Mouse (Mus musculus) splenic B cell, adult 2 months (primary cell): ENCODE data around the gene Bloc1s1.

Experiments used
- DNase-seq: peaks from one replicate; pipeline ENCODE4 v3.0.0-alpha.2; 2011; ENCODE audit warnings: low read depth, low spot score
- H3K27me3 ChIP-seq: 2 replicates; pipeline ENCODE4 v1.6.1; 2012; ENCODE audit warnings: mild to moderate bottlenecking, low read length, moderate library complexity, mixed read lengths; ENCODE audit not compliant: control insufficient read depth, poor library complexity, insufficient read depth, severe bottlenecking
- H3K36me3 ChIP-seq: 2 replicates; pipeline ENCODE4 v1.6.1; 2012; ENCODE audit warnings: mild to moderate bottlenecking, low read length, moderate library complexity, mixed read lengths; ENCODE audit not compliant: control insufficient read depth, poor library complexity, insufficient read depth, severe bottlenecking

Gene Bloc1s1

GRCm38 (mm10) chr10:128920736-128921161, 3.1 kb downstream of the Bloc1s1 start:
- Histone ChIP-seq H3K27me3 (no peaks in the 10 kb centered on the region), H3K36me3 (no peaks in the 10 kb centered on the region; the same call in 1 of the 2 replicates)
- no peak for DNase-seq

- Histone ChIP-seq H3K36me3 (no peaks in the 10 kb centered on the region; the same call in 1 of the 2 replicates), H3K27me3 (no peaks in the 10 kb centered on the region)
- DNase-seq, result no peak
Observed at GRCm38 (mm10) chr10:128919966-128920365, 3.9 kb downstream of the Bloc1s1 start.

- Histone ChIP-seq H3K27me3 (no peaks in the 10 kb centered on the region), H3K36me3 (no peaks in the 10 kb centered on the region; the same call in 1 of the 2 replicates)
- DNase-seq, result no peak
Observed at GRCm38 (mm10) chr10:128919203-128919631, 4.6 kb downstream of the Bloc1s1 start.

GRCm38 (mm10) chr10:128918246-128918645, 5.6 kb downstream of the Bloc1s1 start:
- Histone ChIP-seq H3K27me3 (no peaks in the 10 kb centered on the region), H3K36me3 (no peaks in the 10 kb centered on the region; the same call in 1 of the 2 replicates)
- no peak for DNase-seq

- no peaks in the 10 kb centered on the region for H3K27me3 ChIP-seq
- H3K36me3 ChIP-seq, result no peaks in the 10 kb centered on the region; the same call in 1 of the 2 replicates
- DNase-seq, result no peak
Observed at GRCm38 (mm10) chr10:128917400-128917799, 6.4 kb downstream of the Bloc1s1 start.

- no peaks in the 10 kb centered on the region; the same call in 1 of the 2 replicates for H3K36me3 ChIP-seq
- H3K27me3 ChIP-seq, result no peaks in the 10 kb centered on the region
- DNase-seq, result no peak
Observed at GRCm38 (mm10) chr10:128916665-128917064, 7.2 kb downstream of the Bloc1s1 start.

GRCm38 (mm10) chr10:128915550-128915949, 8.3 kb downstream of the Bloc1s1 start:
- Histone ChIP-seq H3K27me3 (peaks cover 2% of the 10 kb centered on the region; the same call in 1 of the 2 replicates), H3K36me3 (no peaks in the 10 kb centered on the region; the same call in 1 of the 2 replicates)
- DNase-seq, result no peak

GRCm38 (mm10) chr10:128913696-128914095, 10.1 kb downstream of the Bloc1s1 start:
- H3K27me3 ChIP-seq, result peaks cover 3% of the 10 kb centered on the region
- DNase-seq, result no peak
- H3K36me3 ChIP-seq, result no peaks in the 10 kb centered on the region; the same call in 1 of the 2 replicates

- peak; percentile 89 for DNase-seq
- H3K36me3 ChIP-seq, result no peaks in the 10 kb centered on the region
- H3K27me3 ChIP-seq, result peaks cover 3% of the 10 kb centered on the region
Observed at GRCm38 (mm10) chr10:128913219-128913618, 10.6 kb downstream of the Bloc1s1 start.

- Histone ChIP-seq H3K27me3 (peaks cover 4% of the 10 kb centered on the region), H3K36me3 (no peaks in the 10 kb centered on the region)
- no peak for DNase-seq
Observed at GRCm38 (mm10) chr10:128912791-128913190, 11.0 kb downstream of the Bloc1s1 start.

GRCm38 (mm10) chr10:128912268-128912667, 11.6 kb downstream of the Bloc1s1 start:
- Histone ChIP-seq H3K27me3 (peaks cover 5% of the 10 kb centered on the region), H3K36me3 (no peaks in the 10 kb centered on the region)
- no peak for DNase-seq

GRCm38 (mm10) chr10:128911430-128911829, 12.4 kb downstream of the Bloc1s1 start:
- H3K27me3 ChIP-seq, result peaks cover 5% of the 10 kb centered on the region
- no peak for DNase-seq
- no peaks in the 10 kb centered on the region for H3K36me3 ChIP-seq

- Histone ChIP-seq H3K27me3 (peaks cover 5% of the 10 kb centered on the region), H3K36me3 (no peaks in the 10 kb centered on the region)
- no peak for DNase-seq
Observed at GRCm38 (mm10) chr10:128910066-128910841, 13.6 kb downstream of the Bloc1s1 start.

GRCm38 (mm10) chr10:128909567-128910028, 14.2 kb downstream of the Bloc1s1 start:
- Histone ChIP-seq H3K27me3 (peaks cover 5% of the 10 kb centered on the region), H3K36me3 (no peaks in the 10 kb centered on the region)
- no peak for DNase-seq

- no peak for DNase-seq
- no peaks in the 10 kb centered on the region for H3K36me3 ChIP-seq
- H3K27me3 ChIP-seq, result peaks cover 5% of the 10 kb centered on the region
Observed at GRCm38 (mm10) chr10:128908778-128909448, 14.9 kb downstream of the Bloc1s1 start.
